Mouse (Mus musculus): Measurements from ENCODE around the gene Cpne5.

The Cpne5 gene

DNA sequence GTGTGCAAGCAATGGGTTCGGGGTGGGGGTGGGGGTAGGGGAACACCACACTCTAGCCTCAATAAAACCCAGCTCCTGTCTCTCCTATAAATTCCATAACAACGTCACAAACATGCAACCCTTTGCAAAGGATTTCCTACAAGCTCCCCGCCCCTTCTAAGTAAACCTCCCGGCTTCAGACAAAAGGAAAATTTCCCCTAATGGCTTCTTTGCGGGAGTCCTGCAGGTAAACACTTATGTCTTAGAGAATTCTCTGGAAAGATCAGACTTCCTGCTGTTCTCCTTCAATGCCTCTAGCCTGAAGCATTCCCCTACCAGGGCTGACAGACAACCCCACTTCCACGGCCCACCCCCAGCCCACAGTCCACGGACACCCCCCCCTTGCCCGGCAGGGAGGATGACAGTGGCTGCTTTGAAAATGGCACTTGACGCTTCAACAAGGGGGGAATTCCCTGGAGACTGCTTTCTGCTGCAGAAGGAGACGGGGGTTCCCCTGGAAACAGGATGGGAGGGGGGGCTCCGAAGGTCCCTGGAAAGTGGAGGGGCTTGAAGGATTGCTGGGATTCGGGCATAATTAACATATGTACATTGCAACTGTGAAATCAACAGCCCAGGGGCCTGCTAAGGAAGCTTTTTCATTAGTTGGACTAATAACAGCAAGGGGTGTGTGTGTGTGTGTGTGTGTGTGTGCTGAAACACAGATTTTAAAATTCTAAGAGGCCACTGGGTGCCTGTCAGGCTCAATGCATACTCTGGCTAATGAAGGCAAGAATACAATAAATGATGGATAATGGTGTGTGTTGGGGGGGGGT lies 24.4 kb downstream of the Cpne5 start:
- CTCF ChIA-PET: interaction anchor here (0.6 to 0.7 kb wide), 3 partner anchors 63 to 232 kb away, joined by 3 to 7 read pairs (median 3); no protein-coding TSS in a partner anchor

DNA sequence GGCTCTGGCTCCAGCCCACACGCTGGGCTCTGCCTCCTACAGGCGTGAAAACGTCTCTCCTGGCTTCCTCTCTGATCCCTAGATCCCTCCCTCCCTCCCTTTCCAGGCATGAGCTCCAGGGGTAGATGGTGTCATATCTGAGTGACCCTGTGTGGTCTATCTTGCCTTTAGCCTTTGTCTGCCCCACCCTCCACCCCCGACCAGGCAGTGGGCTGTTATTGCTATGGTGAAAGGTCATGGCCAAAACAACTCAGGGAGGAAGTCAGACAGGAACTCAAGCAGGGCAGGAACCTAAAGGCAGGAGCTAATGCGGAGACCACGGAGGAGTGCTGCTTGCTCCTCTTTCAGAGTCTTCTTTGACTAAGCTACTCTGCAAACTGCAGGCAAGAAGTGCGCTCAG lies 26.1 kb downstream of the Cpne5 start:
- CTCF ChIA-PET: interaction anchor here (0.7 kb wide), 1 partner anchor 52 kb away, joined by 8 read pairs; no protein-coding TSS in a partner anchor

DNA sequence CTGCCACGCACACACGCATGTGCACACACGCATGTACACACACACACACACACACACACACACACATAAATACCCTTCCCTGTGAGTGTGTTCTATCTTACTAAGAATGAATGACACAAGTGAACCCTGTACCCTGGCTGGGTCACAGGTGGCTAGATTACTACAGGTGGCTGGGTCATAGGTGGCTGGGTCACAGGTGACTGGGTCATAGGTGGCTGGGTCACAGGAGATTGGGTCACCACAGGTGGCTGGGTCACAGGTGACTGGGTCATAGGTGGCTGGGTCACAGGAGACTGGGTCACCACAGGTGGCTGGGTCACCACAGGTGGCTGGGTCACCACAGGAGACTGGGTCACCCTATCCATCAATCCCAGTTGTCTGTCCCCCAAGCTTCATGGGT lies 27.9 kb downstream of the Cpne5 start:
- CTCF ChIA-PET: no interaction called here

DNA sequence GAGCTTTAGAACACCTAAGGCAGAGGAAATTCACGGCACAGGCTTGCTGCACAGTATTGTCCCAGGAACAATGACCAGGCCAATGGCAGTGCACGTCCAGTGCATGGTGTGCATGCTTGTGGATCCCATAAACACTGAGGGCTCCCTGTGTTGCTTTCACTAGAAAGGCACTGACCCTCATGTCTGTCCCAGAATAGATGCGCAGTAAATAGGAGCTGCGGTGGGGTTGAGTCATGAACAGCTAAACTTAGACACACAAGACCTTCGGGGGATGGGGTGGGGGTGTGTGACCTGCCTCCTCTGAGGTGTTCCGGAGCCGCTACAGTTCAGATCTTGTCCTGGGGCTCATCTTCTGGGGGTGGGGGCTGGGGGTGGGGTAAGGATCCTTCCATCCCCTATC lies 31.9 kb downstream of the Cpne5 start:
- CTCF ChIA-PET: interaction anchor here (0.7 kb wide), 1 partner anchor 839 kb away, joined by 5 read pairs; no protein-coding TSS in a partner anchor

DNA sequence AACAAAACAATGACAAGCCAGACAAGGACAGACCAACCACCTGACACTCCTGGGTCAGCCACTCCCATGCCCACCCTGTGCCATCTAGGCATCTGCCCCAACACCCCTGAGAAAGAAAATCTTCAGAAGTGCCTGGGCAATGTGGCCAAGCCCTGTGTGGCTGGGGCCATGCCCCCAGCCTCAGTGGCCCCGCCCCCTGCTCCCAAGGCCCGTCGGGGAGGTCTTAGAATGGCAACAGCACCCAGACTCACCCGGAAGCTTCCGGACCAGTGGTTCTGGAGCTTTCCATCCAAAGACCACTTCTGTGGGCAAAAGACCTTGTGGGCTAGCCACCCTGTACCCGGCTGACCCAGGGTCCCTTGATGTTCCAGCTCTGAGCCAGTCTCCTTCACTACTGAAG lies 35.4 kb downstream of the Cpne5 start:
- CTCF ChIA-PET: no interaction called here

DNA sequence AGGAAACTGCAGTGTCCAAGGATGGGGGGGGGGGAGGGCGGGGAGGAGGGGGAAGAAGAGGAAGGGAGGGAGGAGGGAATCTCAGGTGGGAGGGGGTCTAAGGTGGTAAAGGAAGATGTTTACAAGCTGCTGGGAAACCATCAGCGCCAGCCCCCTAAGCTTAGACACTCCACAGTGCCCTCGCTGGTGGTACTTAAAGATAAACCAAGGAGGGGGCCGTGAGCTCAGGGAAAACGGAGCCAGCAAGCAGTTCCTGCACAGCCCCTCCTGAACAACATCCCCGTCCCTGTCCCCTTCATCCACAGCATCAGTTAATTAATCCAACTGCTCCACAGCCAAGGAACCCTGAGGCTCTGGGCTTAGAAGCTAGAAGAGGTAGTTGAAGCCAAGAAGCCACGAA lies 38.1 kb downstream of the Cpne5 start:
- CTCF ChIA-PET: no interaction called here

DNA sequence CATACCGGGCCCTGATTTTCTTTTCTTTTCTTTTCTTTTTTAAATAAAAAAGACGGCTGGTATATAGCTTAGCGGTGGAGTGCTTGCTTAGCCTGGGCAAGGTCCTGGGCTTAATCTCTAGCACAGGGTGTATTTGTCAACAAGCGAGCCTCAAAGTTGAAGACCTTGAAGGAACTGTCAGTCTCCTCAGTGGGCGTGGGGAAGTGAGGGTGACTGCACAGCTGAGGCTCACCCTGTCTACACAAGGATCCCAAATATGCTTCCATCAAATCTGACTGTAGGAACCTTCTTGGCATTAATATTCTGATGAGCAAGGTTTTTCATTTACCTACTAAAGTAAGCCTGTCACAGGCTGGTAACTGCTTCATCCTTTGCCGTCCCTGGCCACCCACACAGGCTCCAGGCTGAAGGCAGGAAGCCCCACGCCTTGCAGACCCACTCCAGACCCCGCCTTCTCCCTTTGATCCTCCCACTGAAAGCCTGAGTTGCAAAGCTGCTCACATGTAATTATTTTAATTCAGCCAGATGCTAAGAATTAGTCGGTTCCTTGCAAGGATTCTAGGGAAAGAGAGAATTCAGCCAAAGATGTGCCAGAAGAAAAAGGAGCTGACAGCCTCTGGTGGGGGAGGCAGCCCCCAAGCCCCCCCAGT lies 38.7 kb downstream of the Cpne5 start:
- CTCF ChIA-PET: no interaction called here

DNA sequence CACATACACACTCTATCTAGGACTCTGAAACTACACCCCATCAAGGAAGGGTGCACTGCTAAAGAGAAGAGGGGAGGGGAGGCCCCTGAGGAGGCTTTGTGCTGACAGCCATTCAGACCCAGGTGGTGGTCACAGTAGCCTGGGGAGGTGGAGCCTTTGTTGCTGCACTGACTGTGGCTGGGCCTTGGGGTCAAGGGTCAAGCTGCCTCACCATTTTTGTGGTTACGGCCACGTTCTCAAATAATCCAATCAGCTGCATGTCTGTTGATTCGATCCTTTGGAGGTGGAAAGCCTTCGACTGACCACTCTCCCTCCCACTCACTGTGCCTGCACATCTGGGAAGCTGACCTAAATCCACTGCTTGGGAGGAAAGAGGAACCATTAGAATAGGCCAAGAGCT lies 42.4 kb downstream of the Cpne5 start:
- CTCF ChIA-PET: no interaction called here

DNA sequence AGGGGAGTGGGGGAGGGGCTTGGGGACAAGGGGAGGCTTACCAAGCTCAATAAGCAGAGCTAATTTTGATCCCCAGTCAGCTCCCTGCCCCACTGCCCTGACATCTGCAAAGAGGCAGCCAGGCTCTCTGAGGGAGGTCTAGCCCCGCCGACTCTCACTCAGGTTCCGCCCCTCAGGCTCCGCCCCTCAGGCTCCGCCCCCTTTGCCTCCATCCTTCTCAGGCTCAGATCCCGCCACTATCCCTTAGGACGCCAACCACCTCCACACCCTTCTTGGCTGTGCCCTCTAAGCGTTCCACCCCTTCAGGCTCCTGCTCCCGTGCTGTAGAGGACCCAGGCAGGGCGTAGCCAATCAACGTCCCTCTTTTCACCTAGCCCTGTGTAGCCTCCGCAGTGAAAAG lies 49.0 kb downstream of the Cpne5 start:
- CTCF ChIA-PET: no interaction called here

DNA sequence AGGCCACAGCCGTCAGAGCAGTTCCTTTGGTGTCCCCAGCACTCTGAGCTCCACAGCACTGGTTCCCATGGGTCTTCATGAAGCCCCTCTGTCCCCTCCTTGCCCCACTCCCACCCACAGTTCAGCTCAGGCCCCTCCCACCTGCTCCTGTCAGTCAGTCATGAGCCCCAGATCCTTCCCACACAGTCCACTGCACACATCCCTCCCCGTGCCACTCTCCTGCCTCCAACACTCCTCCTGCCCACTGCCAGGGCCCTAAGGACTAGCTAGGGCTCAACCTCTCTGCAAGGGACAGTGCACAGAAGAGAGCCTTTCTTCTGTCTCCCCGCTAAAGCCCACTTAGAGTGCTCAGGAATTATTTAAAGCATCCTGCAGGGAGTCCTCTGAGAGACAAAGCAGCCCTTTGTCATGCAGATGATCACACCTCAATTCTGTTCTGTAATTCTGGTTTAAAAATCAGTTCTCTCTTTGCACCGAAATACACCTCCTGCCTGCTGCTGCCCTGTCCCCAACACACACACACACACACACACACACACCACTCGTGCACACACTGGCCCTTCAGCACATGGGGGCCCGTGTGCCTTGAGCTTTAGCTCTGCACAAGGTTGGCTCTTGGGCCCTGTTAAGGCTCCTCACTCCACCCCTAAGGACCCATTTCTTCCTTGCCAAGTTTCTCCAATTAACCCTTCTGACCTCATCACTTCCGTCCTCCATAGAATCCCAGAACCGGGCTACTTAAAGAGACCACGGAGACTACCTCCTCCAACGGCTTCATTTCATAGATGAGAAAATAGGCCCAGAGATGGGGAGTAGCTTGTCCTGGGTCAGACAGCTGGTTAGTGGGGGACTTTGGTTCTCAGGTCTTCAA lies 50.7 kb downstream of the Cpne5 start:
- CTCF ChIA-PET: no interaction called here

DNA sequence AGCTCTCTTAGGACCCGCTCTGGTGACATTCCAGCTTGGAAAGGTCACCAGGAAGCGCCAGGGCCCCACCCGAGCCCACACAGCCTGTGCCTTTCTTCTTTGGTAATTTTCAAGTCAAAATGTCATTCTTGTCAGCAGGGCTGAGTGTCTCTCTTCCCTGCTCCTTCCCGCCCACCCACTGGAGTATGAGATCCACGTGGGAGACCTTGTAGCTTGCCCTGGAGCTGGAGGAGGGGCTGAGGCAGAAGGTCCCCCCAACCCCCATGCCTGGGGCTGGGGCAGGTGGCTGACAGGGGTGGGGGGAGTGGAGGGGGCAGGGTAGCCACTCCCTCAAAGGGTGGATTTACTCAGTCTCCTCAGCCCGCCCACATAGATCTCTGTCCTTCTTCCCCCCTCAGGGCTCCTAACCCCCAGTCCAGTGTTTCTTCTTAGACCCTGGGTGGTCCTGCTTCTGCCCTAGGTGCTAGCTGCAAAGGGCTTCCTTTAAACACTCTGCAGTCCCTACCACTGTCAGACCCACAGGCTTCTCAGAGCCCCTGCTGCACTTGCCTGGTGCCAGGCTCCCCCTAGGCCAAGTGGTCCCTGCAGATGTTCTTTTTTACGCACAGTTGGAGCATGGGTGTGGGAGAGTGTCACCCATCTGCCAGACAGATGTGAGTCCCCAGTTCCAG lies 52.5 kb downstream of the Cpne5 start:
- CTCF ChIA-PET: no interaction called here

DNA sequence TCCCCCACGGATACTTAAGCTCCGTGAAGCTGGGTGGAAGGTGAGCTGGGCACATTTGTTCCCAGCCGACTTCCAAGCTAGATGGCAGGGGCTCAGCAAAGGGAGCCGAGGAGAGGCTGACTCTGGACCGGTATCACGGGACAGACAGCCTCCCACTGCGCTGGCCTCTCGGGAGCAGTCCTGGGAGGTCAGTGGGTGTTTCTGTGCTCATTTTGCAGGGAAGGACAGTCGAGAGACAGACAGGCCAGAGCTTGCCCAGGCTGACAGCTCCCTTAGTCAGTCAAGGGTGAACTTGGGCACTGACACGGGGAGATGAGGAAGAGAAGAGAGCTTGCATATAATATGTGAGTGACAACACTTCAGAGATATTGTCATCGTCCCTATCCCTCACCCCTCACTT lies 54.8 kb downstream of the Cpne5 start:
- CTCF ChIA-PET: no interaction called here

DNA sequence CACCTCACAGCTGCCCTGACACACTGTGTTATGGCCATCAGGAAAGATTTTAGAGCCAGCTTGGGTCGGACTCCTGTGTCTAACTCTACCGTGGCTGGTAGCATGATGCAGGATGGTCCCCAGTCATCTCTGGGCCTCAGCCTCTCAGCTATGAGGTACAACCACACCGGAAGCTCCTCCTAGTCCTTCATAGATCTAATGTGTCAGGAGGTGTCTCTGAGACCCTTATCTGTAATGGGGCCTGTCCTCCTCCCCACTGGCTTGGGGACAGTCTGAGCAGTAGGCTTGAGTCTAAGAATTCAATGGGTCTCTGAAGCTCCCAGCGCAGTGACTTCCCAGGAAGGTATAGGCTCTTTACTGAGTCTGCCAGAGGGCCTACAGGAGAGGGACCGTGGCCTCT lies 56.2 kb downstream of the Cpne5 start:
- CTCF ChIA-PET: no interaction called here

DNA sequence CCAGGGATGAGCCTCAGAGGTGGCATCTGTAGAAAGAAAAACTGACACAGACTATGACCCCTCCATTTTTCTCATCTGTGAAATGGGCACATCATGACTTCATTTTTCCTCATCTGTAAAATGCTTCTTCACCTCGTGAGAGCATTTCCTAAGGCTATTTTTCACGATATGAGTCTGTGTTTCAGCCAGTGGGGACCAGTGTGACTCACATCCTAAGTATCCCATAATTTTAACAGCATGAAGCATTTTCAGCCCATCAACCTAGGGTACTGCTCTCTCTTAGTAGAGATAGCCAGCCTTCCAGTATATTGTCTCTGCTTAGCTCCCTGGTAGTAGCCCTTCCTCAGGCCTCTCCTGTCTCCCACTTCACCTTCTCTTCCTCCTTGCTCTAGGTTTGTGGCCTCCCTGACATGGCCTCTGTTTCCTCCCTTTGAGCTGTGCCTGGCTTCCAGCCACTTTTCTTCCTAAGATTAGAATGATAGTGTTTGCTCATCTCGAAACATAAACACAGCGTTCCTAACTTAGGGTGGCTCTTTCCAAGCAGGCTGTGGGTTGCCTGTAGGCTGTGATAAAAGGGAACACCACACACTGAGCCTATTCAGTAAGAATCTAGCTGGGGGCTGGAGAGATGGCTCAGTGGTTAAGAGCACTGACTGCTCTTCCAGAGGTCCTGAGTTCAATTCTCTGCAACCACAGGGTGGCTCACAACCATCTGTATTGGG lies 57.4 kb downstream of the Cpne5 start:
- CTCF ChIA-PET: no interaction called here

DNA sequence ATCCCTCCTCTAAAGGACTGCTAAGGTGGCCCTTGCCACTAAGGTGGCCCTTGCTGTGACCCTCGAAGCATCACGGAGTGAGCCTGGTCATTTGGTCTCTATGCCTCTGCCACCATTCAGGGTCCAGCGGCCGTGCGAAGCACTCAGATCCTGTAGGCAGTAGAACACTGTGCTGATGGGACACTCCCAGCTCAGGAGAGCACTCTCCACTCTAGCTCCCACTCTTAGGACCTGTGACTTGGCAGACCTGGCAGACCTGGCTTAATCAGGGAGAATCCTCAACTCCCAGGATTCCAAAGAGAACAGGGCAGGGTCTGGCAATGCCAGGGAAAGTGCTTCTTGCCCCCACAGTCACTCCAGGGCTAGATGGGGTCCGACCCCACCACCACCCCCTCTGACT lies 58.0 kb downstream of the Cpne5 start:
- CTCF ChIA-PET: no interaction called here

DNA sequence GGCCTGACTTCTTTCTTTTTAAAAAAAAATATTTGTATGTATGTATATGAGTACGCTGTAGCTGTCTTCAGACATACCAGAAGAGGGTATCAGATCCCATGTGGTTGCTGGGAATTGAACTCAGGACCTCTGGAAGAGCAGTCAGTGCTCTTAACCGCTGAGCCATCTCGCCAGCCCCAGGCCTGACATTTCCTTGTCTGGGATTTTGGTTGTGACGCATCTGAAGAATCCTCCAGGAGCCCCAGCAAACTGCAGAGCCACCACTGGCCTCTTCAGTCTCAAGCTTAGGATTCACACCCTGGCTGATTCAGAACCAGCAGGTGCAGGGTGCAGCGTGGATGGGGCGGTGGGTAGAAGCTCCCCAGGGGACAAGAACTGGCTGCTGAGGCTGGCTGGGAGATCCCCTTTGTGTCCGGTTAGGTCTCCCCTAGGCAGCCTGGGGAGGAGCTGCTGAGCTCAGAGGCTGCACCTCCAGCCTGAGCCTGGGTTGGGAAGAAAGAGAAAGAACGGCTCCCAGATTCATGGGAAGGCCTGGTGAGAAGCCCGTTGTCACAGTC lies 59.4 kb downstream of the Cpne5 start:
- CTCF ChIA-PET: interaction anchor here (0.5 to 0.6 kb wide), 2 partner anchors 14 to 15 kb away, joined by 3 to 4 read pairs; no protein-coding TSS in a partner anchor

DNA sequence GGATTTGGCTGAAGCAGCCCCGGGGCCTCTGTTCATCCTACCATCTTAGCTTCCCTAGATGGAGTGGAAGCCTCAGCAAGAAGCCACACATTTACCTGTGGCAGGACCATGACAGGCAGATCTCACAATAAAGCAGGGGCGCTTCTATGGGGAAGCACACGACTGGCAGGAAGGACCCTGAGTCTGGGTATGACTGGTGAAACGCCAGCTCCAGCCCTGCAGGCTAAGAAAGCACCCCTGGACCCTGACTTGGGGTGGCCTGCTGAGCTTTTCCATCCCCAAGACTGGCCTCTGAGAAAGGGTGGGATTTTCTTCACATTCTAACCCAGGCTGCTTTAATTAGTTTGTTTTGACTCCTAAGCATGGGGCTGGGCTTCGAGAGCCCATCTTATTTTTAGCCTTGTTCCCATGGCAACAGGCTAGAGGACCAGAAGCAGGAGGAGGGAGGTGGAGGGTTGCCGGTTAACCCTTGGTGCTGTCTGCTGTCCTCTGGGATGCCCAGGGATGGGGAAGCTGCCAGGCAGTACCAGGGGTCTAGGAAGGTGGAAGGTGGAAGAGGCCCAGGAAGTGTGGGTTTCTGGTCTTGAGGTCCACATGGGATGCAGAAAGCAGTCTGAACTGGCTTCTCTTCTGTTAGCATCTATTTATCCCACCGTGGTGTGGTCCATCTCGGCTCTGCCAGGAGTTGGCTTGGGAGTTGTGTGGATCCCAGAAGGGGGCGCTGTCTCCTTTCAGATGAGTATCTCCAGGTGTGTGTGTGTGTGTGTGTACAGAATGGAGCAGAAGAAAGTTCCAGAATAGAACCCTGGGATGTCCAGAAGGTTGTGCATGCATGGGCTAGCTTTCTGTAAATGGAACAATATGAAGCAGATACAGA lies 61.3 kb downstream of the Cpne5 start:
- CTCF ChIA-PET: no interaction called here

DNA sequence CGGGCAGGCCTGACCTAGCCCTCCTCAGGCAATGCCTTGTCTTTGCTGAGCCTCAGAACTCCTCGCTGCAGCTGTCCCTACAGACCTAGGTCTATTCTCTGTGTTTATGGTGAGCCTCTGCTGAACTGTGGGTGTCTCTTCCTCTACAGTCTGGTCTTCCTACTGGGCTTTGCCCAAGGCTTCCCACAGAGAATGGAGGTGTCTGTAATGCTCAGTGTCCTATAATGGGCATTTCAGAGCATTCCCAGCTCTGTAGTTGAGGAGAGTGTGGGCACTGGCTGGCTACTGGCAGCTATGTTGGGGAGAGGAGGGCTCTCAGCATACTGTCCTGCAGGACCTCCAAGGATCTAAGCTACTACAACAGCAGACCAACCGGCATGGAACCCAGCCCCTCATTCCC lies 62.3 kb downstream of the Cpne5 start:
- CTCF ChIA-PET: no interaction called here

DNA sequence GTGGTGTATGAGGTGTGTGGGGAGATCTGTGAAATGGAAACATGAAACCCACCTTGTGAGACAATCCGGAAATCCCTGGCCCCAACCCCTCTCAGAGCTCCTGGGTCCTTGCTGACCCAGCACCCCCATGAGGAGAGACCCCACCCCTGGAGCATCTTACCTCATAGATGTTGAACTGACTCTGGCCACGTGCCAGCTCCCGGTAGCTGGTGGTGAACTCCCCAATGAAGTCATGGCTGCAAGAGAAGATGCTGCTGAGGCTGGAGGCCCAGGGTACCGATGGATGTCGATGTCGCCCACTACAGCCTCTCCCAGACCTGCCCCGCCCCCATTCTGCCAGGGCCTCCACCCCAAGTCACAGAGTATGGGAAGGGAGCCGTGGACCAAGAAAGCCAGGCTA lies 64.8 kb downstream of the Cpne5 start:
- CTCF ChIA-PET: interaction anchor here (0.6 to 0.8 kb wide), 2 partner anchors 80 to 511 kb away, joined by 3 read pairs; no protein-coding TSS in a partner anchor

DNA sequence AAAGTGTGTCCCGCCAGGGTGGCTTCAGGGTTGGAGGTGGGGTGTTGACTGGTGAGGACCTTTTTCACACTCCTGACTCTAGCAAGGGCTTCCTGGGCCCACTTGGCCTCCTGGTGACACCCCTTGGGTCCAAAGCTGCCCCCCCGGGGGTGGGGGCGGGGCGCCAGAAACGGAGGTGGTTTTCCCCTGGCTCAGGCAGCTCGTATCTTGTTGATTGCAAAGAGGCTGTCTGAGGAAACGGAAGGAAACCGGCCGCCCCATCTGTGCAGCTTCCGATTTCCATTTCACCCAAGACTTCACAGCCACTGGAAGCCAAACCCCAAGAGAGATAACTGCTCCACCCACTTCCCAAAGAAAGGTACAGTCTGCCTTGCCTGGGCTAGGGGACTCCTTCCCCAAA lies 65.9 kb downstream of the Cpne5 start:
- CTCF ChIA-PET: interaction anchor here (0.6 to 1.3 kb wide), 3 partner anchors 74 to 195 kb away, joined by 3 to 12 read pairs (median 5); no protein-coding TSS in a partner anchor
